Mouse (Mus musculus) ES-Bruce4 (cell line): ENCODE measurements around the gene Mitf. TPM values are rescaled to one million over a fixed set of nuclear protein-coding genes. Genes with fewer than 3 reads are reported as not detected.

Source experiments
- H3K27ac ChIP-seq: 2 replicates; pipeline ENCODE4 v1.5.1; 2012; ENCODE audit warnings: low read length, inconsistent platforms; ENCODE audit not compliant: insufficient read depth
- H3K27me3 ChIP-seq: 2 replicates; pipeline ENCODE4 v1.6.1; 2012; ENCODE audit warnings: mild to moderate bottlenecking, low read length, inconsistent platforms; ENCODE audit not compliant: control insufficient read depth, poor library complexity, insufficient read depth, severe bottlenecking
- H3K36me3 ChIP-seq: 2 replicates; pipeline ENCODE4 v1.6.1; 2012; ENCODE audit warnings: inconsistent platforms, mild to moderate bottlenecking, low read length, moderate library complexity; ENCODE audit not compliant: control insufficient read depth, poor library complexity, insufficient read depth, severe bottlenecking
- H3K4me1 ChIP-seq: one replicate; pipeline ENCODE4 v1.8.1; 2011; ENCODE audit warnings: low read length; ENCODE audit not compliant: control insufficient read depth, insufficient read depth
- H3K4me3 ChIP-seq: 2 replicates; pipeline ENCODE4 v1.5.1; 2011; ENCODE audit warnings: low read depth, mild to moderate bottlenecking, low read length
- H3K9ac ChIP-seq: 2 replicates; pipeline ENCODE4 v1.6.1; 2012; ENCODE audit warnings: low read depth, mild to moderate bottlenecking, inconsistent platforms; ENCODE audit not compliant: poor library complexity, severe bottlenecking
- H3K9me3 ChIP-seq: replicated peaks from 2 replicates; pipeline ENCODE4 v1.6.1; 2012; ENCODE audit warnings: mild to moderate bottlenecking, low read length, inconsistent platforms; ENCODE audit not compliant: control insufficient read depth, poor library complexity, insufficient read depth, severe bottlenecking
- CTCF ChIP-seq: IDR thresholded peaks from one replicate; pipeline ENCODE4 v1.8.1; 2011; ENCODE audit warnings: low read depth, low read length
- EP300 ChIP-seq: IDR thresholded peaks from 2 replicates; pipeline ENCODE4 v1.6.1; 2011; ENCODE audit warnings: low read depth, low read length; ENCODE audit not compliant: insufficient read depth
- POLR2A ChIP-seq: IDR thresholded peaks from one replicate; pipeline ENCODE4 v1.8.1; 2011; ENCODE audit warnings: low read length; ENCODE audit not compliant: insufficient read depth
- polyA plus RNA-seq: library from polyadenylated mRNA; stranded (reverse); fragments of >200 nt; gene quantifications from 2 replicates; pipeline ENCODE4 v1.2.4, GENCODE M21; 2011; ENCODE audit warnings: low read depth; ENCODE audit not compliant: missing spikeins, insufficient read depth, insufficient read length

Mitf gene
- polyA plus RNA-seq, 1 experiment: 2.3 TPM

- Histone ChIP-seq H3K4me3 (no peak overlapping the region), H3K27me3 (no peaks in the 10 kb centered on the region), H3K9me3 (no peaks in the 10 kb centered on the region), H3K36me3 (no peaks in the 10 kb centered on the region), H3K9ac (no peak overlapping the region), H3K27ac (no peak overlapping the region), H3K4me1 (no peaks in the 10 kb centered on the region)
- no peak for TF ChIP-seq CTCF
- TF ChIP-seq POLR2A: no peak
- no peak for TF ChIP-seq EP300
Observed at GRCm38 (mm10) chr6:97789700-97790099, 17.2 kb upstream of the Mitf start.

DNA sequence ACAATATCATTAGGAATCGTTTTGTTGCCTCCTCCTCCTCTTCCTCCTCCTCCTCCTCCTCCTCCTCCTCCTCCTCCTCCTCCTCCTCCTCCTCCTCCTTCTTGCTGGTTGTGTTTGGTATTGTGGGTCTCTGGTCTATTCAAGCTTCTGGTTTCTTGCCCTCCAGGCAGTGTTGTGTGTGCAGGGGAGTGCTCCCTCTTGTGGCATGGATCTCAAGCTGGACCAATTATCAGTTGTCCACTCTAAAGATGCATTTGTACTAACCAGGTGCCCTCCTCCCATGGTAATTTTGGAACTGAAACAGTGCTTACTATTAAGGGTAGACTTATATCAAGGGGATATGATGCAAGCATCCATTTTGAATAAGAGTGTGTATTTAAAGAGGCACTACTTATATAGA lies 14.7 kb upstream of the Mitf start:
- H3K9ac ChIP-seq: no peak overlapping the region

DNA sequence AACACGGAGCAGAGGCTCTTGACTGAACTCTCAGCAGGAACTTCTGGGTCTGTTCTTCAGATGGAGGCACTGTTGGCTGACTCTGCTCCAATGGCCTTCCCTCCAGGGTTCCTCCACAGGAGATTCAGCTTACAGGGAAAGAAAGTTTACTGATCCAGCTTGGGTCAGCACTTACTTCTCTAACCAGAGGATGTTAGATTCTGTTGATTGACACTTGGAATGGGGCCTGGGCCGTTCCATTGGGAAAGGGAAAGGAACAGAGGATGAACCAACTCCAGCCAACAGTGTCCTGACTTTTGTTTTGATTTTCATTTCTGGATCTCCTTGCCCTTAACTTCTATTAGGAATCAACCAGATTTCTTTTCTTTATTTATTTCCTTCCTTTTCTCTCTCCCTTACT lies 11.7 kb upstream of the Mitf start:
- H3K4me1 ChIP-seq: no peaks in the 10 kb centered on the region
- H3K36me3 ChIP-seq: no peaks in the 10 kb centered on the region
- no peak overlapping the region for H3K4me3 ChIP-seq
- H3K27ac ChIP-seq: no peak overlapping the region
- no peaks in the 10 kb centered on the region for H3K27me3 ChIP-seq
- TF ChIP-seq CTCF (no peak), EP300 (no peak), POLR2A (no peak)
- no peak overlapping the region for H3K9ac ChIP-seq
- no peaks in the 10 kb centered on the region for H3K9me3 ChIP-seq

More for the DNA sequence above, 14.7 kb upstream of the Mitf start:
- Histone ChIP-seq H3K9me3 (no peaks in the 10 kb centered on the region), H3K36me3 (no peaks in the 10 kb centered on the region), H3K27me3 (no peaks in the 10 kb centered on the region), H3K4me1 (no peaks in the 10 kb centered on the region), H3K4me3 (no peak overlapping the region), H3K27ac (no peak overlapping the region)
- TF ChIP-seq POLR2A: no peak
- TF ChIP-seq EP300: no peak
- peak; percentile 46 for TF ChIP-seq CTCF

DNA sequence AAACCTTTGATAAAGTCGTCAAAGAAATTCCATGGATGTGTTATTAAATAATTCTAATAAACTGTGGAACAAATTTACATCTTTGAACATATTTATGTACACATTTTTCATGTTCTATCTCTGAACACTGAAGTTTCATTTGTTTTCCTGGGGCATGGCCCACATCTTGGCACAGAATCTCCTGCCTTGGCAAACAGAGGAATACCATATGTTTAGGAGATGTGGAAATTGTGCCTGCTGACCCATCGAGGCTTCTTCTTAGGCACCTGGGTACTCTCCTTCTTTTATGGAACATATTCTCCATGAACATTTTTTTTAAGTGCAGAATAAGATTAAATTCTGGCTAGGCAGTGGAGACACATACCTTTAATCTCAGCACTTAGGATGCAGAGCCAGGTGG lies 6.2 kb upstream of the Mitf start:
- H3K36me3 ChIP-seq: no peaks in the 10 kb centered on the region
- no peaks in the 10 kb centered on the region for H3K9me3 ChIP-seq
- H3K27ac ChIP-seq: no peak overlapping the region
- TF ChIP-seq CTCF: no peak
- no peaks in the 10 kb centered on the region for H3K4me1 ChIP-seq
- no peak overlapping the region for H3K4me3 ChIP-seq
- no peak overlapping the region for H3K9ac ChIP-seq
- H3K27me3 ChIP-seq: no peaks in the 10 kb centered on the region; the same call in 1 of the 2 replicates

GRCm38 (mm10) chr6:97806051-97806450 lies 801 bp upstream of the Mitf start:
- H3K9me3 ChIP-seq: no peaks in the 10 kb centered on the region
- no peak overlapping the region for H3K4me3 ChIP-seq
- no peaks in the 10 kb centered on the region for H3K36me3 ChIP-seq
- no peak overlapping the region for H3K27ac ChIP-seq
- no peaks in the 10 kb centered on the region; the same call in 1 of the 2 replicates for H3K27me3 ChIP-seq
- H3K4me1 ChIP-seq: no peaks in the 10 kb centered on the region
- TF ChIP-seq CTCF (no peak), POLR2A (no peak), EP300 (no peak)
- H3K9ac ChIP-seq: peak overlapping the region; percentile 63; the same call in 1 of the 2 replicates

DNA sequence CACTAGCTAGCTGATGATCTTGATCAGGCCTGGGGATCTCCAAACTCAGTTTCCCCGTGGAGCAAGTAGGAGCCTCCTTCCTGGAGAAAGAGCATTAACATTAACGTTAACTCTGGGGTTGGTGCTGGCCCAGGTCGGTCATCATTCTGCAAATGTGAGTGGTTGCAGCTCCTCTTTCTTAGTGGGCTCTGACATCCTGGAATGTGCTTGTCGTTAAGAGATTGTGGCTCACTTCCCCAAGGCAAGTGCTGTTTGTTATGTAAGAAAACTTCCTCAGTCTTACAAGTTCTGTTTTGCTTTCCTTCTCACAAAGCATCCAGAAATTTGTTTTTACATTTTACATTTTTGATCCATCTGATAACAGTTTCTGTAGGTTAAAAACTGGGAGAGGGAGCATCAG lies 7.3 kb downstream of the Mitf start:
- no peaks in the 10 kb centered on the region for H3K9me3 ChIP-seq
- H3K27ac ChIP-seq: no peak overlapping the region
- H3K4me3 ChIP-seq: no peak overlapping the region
- TF ChIP-seq POLR2A (no peak), EP300 (no peak), CTCF (no peak)
- H3K9ac ChIP-seq: no peak overlapping the region
- H3K27me3 ChIP-seq: no peaks in the 10 kb centered on the region
- no peaks in the 10 kb centered on the region for H3K36me3 ChIP-seq
- H3K4me1 ChIP-seq: no peaks in the 10 kb centered on the region
